Mouse (Mus musculus): ENCODE data around the gene Grik4. TPM values are rescaled to one million over a fixed set of nuclear protein-coding genes. Genes with fewer than 3 reads are reported as not detected.
A peak's percentile ranks its signal among the peaks of the same experiment; 100 is the strongest.

Gene Grik4
- polyA plus RNA-seq, 1 experiment from 2014 or later = 2.2 TPM

DNA sequence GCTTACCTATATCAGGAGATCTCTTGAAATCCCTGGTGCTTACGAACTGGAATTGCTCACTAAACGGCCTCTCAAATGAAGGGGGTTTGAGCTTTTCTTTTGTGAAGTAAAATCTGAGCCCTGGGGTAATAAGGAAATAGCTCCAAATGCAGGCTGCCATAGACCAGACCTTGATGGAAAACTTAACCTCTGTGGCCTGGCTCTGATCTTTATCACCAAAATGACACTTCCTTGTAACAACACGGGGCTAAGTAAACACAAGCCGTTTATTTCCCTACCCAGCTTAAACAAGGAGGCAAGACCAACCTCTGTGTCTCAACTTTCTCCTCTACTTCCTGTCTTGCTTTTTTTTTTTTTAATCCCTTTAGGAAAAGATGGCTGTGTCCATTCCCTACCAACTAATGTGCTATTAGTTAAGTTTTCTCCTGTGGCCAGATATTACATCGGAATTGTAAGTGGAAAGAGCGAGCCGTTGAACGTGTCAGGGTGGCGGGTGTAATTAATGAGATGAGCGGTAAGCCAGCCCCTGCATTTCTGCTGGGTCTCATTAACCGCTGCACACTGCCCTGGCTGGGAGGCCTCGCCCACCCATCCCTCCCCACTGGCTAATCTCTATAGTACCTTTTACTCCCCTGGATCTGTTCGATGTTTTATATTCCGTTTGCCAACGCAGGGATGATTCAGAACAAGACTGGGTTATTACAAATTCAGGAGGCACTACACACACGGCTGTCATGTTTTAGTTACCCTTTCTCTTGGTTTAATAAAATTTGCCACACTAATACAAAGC lies 47.7 kb downstream of the Grik4 start:
- peaks cover 36% of the 10 kb centered on the region for H3K27me3 ChIP-seq (replicated peaks; ENCODE audit: control insufficient read depth, insufficient read depth, low read length)
- H3K9me3 ChIP-seq (ENCODE audit: control insufficient read depth, low read length) = no peaks in the 10 kb centered on the region
- no peak for DNase-seq (ENCODE audit: low spot score)
- no peaks in the 10 kb centered on the region for H3K36me3 ChIP-seq (ENCODE audit: control insufficient read depth, insufficient read depth, low read length)
- ATAC-seq (replicated peaks; ENCODE audit: low FRiP score) = no peak
- WGBS = 9% methylated on average over 16 of the region's 16 CpGs
- H3K4me1 ChIP-seq (replicated peaks; ENCODE audit: control insufficient read depth, insufficient read depth, low read length) = no peaks in the 10 kb centered on the region; the same call in none of the 2 replicates
- H3K4me3 ChIP-seq (ENCODE audit: low read depth, low read length) = no peak overlapping the region; the same call in 1 of the 2 replicates
- no peak overlapping the region for H3K9ac ChIP-seq (ENCODE audit: low read depth, low read length)
- peak overlapping the region; percentile 72 for H3K4me2 ChIP-seq
- no peak overlapping the region for H3K27ac ChIP-seq (ENCODE audit: low read depth, low read length)

DNA sequence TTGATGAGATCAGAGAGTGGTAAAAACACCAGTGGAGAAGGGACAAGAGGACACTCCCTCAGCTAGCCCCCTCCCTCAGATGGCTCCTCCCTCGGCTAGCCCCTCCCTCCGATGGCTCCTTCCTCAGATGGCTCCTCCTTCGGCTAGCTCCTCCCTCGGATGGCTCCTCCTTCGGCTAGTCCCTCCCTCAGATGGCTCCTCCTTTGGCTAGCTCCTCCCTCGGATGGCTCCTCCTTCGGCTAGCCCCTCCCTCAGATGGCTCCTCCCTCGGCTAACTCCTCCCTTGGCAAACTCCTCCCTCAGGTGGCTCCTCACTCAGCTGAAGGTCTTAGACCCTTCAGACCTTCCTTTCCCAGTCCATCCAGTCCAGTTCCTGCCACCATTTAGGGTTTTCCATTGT lies 51.5 kb downstream of the Grik4 start:
- no peaks in the 10 kb centered on the region for H3K36me3 ChIP-seq (ENCODE audit: control insufficient read depth, insufficient read depth, low read length)
- H3K9me3 ChIP-seq (ENCODE audit: control insufficient read depth, low read length) = no peaks in the 10 kb centered on the region
- no peak for DNase-seq (ENCODE audit: low spot score)
- no peaks in the 10 kb centered on the region; the same call in 1 of the 2 replicates for H3K4me1 ChIP-seq (replicated peaks; ENCODE audit: control insufficient read depth, insufficient read depth, low read length)
- H3K4me2 ChIP-seq = no peak overlapping the region
- peaks cover 20% of the 10 kb centered on the region for H3K27me3 ChIP-seq (replicated peaks; ENCODE audit: control insufficient read depth, insufficient read depth, low read length)
- WGBS = 72% methylated on average over 8 of the region's 8 CpGs
- H3K27ac ChIP-seq (ENCODE audit: low read depth, low read length) = no peak overlapping the region
- no peak overlapping the region for H3K4me3 ChIP-seq (ENCODE audit: low read depth, low read length)
- ATAC-seq (replicated peaks; ENCODE audit: low FRiP score) = no peak
- no peak overlapping the region for H3K9ac ChIP-seq (ENCODE audit: low read depth, low read length)

DNA sequence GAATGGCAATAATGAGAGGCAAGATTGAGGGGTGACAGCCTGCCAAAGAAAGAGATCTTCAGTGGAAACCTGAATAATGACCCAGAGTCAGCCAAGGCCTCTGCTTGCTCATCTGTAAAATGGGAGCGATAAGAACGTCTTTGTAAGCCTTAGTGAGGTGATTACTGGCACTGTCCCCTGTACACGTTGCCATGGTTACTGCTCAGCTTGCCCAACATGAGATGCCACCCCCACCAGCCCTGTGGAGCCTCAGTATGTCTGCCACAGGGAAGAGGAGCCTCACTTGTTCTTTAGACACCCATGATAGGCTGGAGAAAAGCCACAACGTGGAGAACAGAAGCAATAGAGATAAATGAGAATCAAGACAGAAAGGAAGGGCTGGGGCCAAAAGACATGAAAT lies 56.4 kb downstream of the Grik4 start:
- DNase-seq (ENCODE audit: low spot score) (no peak), ATAC-seq (replicated peaks; ENCODE audit: low FRiP score) (no peak)
- Histone ChIP-seq H3K9ac (ENCODE audit: low read depth, low read length) (no peak overlapping the region), H3K9me3 (ENCODE audit: control insufficient read depth, low read length) (no peaks in the 10 kb centered on the region), H3K27ac (ENCODE audit: low read depth, low read length) (no peak overlapping the region), H3K27me3 (replicated peaks; ENCODE audit: control insufficient read depth, insufficient read depth, low read length) (no peaks in the 10 kb centered on the region), H3K4me1 (replicated peaks; ENCODE audit: control insufficient read depth, insufficient read depth, low read length) (peaks cover 3% of the 10 kb centered on the region; the same call in 1 of the 2 replicates), H3K36me3 (ENCODE audit: control insufficient read depth, insufficient read depth, low read length) (no peaks in the 10 kb centered on the region), H3K4me2 (no peak overlapping the region), H3K4me3 (ENCODE audit: low read depth, low read length) (no peak overlapping the region)
- WGBS = 73% methylated on average over 4 of the region's 4 CpGs

DNA sequence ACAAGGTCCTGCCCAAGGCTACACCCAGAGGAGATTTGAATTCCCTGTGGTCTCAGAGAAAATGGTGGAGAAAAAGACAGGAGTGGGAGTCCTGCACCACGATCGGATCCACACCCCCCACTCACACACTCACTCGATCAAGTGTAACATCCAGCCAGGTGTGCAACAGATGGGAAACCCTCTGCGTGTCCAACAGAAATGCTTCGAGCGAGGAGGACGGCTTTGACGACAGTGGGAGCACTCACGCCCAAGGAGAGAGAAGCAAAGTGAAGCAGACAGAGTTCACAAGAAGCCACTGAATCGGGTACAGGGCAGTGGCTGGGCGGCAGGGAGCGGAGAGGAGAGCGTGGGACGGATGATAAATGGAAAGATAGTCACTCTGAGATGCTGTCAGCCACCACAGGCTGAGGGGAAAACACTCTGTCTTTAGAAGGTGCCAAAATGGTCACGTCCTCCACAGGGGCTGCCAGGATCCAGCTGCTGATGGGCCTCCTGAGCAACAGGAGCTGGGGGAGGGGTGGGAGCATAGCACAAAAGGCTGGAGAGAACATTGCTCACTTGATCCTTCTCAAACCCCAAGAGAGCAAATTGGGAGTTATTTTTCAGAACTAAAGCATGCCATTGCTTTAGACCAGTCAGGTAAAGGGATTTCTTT lies 58.1 kb downstream of the Grik4 start:
- H3K9ac ChIP-seq (ENCODE audit: low read depth, low read length) = no peak overlapping the region
- no peak overlapping the region for H3K27ac ChIP-seq (ENCODE audit: low read depth, low read length)
- ATAC-seq (replicated peaks; ENCODE audit: low FRiP score) = no peak
- H3K4me1 ChIP-seq (replicated peaks; ENCODE audit: control insufficient read depth, insufficient read depth, low read length) = peaks cover 3% of the 10 kb centered on the region; the same call in 1 of the 2 replicates
- no peak overlapping the region for H3K4me2 ChIP-seq
- no peaks in the 10 kb centered on the region for H3K9me3 ChIP-seq (ENCODE audit: control insufficient read depth, low read length)
- no peaks in the 10 kb centered on the region for H3K36me3 ChIP-seq (ENCODE audit: control insufficient read depth, insufficient read depth, low read length)
- H3K4me3 ChIP-seq (ENCODE audit: low read depth, low read length) = no peak overlapping the region
- H3K27me3 ChIP-seq (replicated peaks; ENCODE audit: control insufficient read depth, insufficient read depth, low read length) = no peaks in the 10 kb centered on the region
- DNase-seq (ENCODE audit: low spot score) = no peak
- WGBS = 40% methylated on average over 15 of the region's 15 CpGs

DNA sequence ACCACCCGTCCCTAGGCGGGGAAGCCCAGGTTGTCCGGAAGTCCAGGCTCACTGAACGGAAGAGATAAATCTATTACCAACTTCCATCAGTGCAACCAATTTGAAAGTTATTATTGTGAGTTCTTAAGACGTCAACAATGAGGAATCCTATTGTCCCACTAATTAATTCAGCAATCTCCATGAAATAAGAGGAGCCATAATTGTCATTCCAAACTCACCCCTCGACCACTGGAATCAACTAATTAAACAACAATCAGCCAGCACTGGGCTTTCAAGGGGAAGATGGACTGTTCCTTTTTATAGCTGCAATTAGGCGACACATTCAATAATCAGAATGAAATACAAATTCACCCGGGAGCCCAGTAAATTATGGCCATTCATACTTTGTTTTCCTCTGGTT lies 58.7 kb downstream of the Grik4 start:
- no peaks in the 10 kb centered on the region for H3K36me3 ChIP-seq (ENCODE audit: control insufficient read depth, insufficient read depth, low read length)
- no peaks in the 10 kb centered on the region for H3K9me3 ChIP-seq (ENCODE audit: control insufficient read depth, low read length)
- WGBS = 64% methylated on average over 8 of the region's 8 CpGs
- no peak overlapping the region for H3K4me2 ChIP-seq
- H3K4me3 ChIP-seq (ENCODE audit: low read depth, low read length) = no peak overlapping the region
- no peak overlapping the region for H3K9ac ChIP-seq (ENCODE audit: low read depth, low read length)
- ATAC-seq (replicated peaks; ENCODE audit: low FRiP score) (no peak), DNase-seq (ENCODE audit: low spot score) (no peak)
- H3K27me3 ChIP-seq (replicated peaks; ENCODE audit: control insufficient read depth, insufficient read depth, low read length) = no peaks in the 10 kb centered on the region
- no peak overlapping the region for H3K27ac ChIP-seq (ENCODE audit: low read depth, low read length)
- peaks cover 3% of the 10 kb centered on the region; the same call in 1 of the 2 replicates for H3K4me1 ChIP-seq (replicated peaks; ENCODE audit: control insufficient read depth, insufficient read depth, low read length)

DNA sequence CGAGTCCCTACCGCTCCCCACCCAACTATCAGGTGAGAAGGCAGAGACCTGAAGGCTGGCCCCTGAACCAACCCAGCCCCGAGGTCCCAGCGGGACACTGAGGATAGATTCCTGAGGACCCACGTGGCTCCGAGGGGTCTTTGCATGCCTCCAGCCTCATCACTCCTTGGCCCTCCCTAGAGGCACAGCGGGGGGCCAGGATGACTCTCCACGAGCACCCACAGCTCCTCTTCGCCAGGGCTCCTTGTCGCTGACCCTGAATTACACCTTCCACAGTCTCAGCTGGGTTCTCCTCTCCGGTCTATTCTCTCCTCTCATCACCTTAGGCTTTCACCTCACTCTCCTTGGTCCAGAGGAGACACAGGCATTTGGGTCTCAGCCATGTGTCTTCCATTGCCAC lies 59.2 kb downstream of the Grik4 start:
- Histone ChIP-seq H3K4me3 (ENCODE audit: low read depth, low read length) (no peak overlapping the region), H3K27ac (ENCODE audit: low read depth, low read length) (no peak overlapping the region), H3K36me3 (ENCODE audit: control insufficient read depth, insufficient read depth, low read length) (no peaks in the 10 kb centered on the region), H3K4me2 (no peak overlapping the region), H3K27me3 (replicated peaks; ENCODE audit: control insufficient read depth, insufficient read depth, low read length) (no peaks in the 10 kb centered on the region), H3K9me3 (ENCODE audit: control insufficient read depth, low read length) (no peaks in the 10 kb centered on the region), H3K9ac (ENCODE audit: low read depth, low read length) (no peak overlapping the region), H3K4me1 (replicated peaks; ENCODE audit: control insufficient read depth, insufficient read depth, low read length) (peaks cover 3% of the 10 kb centered on the region; the same call in 1 of the 2 replicates)
- no peak for ATAC-seq (replicated peaks; ENCODE audit: low FRiP score)
- no peak for DNase-seq (ENCODE audit: low spot score)
- WGBS = 48% methylated on average over 11 of the region's 11 CpGs

DNA sequence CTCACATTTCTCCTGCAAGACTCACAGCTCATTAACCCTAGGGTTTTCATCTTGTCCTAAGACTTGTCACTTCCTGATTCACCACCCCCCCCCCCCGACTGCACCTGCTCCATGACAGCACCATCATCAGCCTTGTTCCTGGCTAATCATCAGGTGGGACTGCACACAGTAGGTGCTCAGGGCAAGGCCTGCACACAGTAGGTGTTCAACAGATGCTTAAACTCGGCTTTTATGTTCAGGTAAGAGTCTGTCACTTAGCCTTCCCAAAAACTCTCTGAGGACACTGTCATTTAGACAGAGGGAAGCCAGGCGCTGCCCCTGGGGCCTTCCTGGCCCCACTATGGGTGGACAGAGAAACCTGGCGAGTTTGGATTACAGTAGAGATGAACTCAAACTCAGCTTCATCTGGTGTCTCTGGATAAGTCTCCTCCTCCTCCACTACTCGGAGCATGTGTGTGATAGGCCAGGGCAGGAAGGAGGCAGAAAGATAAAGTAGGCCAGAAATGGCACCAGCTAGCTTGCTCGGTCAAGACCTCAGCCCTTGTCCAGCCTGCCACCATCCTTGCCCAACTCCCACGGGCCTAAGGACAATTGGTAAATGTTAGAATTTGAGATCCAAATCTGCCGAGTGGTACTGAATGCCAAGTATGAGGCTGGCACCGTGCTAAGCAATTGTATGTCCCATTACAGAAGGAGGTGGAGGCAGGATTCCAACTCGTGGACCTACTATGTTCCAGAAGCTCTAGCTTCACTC lies 61.1 kb downstream of the Grik4 start:
- Histone ChIP-seq H3K4me2 (no peak overlapping the region), H3K9ac (ENCODE audit: low read depth, low read length) (no peak overlapping the region), H3K4me1 (replicated peaks; ENCODE audit: control insufficient read depth, insufficient read depth, low read length) (peaks cover 3% of the 10 kb centered on the region; the same call in 1 of the 2 replicates), H3K36me3 (ENCODE audit: control insufficient read depth, insufficient read depth, low read length) (no peaks in the 10 kb centered on the region), H3K27me3 (replicated peaks; ENCODE audit: control insufficient read depth, insufficient read depth, low read length) (peaks cover 5% of the 10 kb centered on the region; the same call in 1 of the 2 replicates), H3K9me3 (ENCODE audit: control insufficient read depth, low read length) (no peaks in the 10 kb centered on the region), H3K27ac (ENCODE audit: low read depth, low read length) (no peak overlapping the region), H3K4me3 (ENCODE audit: low read depth, low read length) (no peak overlapping the region)
- ATAC-seq (replicated peaks; ENCODE audit: low FRiP score) = no peak
- no peak for DNase-seq (ENCODE audit: low spot score)
- 61% methylated on average over 10 of the region's 10 CpGs for WGBS

DNA sequence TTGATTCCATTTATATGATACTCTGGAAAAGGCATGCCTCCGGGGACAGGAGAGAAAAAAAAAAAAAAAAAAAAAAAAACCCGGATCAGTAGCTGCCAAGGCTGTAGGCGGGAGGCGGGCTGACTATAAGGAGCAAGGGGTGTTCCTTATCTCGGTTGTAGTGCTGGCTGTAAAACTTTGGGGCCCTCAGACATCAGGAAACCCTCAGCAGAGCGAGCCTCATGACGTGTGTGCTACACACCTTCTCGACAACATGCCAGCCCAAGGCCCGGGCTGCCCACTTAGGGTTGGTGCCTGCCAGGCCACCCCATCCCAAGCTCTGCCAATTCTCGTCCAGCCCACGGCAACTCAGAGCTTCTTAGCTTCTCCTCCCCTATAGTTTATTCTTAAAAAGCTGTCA lies 62.0 kb downstream of the Grik4 start:
- H3K27me3 ChIP-seq (replicated peaks; ENCODE audit: control insufficient read depth, insufficient read depth, low read length) = peaks cover 5% of the 10 kb centered on the region; the same call in 1 of the 2 replicates
- peaks cover 3% of the 10 kb centered on the region; the same call in 1 of the 2 replicates for H3K4me1 ChIP-seq (replicated peaks; ENCODE audit: control insufficient read depth, insufficient read depth, low read length)
- H3K9ac ChIP-seq (ENCODE audit: low read depth, low read length) = no peak overlapping the region
- no peak for DNase-seq (ENCODE audit: low spot score)
- WGBS = 22% methylated on average over 11 of the region's 11 CpGs
- H3K9me3 ChIP-seq (ENCODE audit: control insufficient read depth, low read length) = no peaks in the 10 kb centered on the region
- no peaks in the 10 kb centered on the region for H3K36me3 ChIP-seq (ENCODE audit: control insufficient read depth, insufficient read depth, low read length)
- H3K27ac ChIP-seq (ENCODE audit: low read depth, low read length) = no peak overlapping the region
- no peak overlapping the region for H3K4me2 ChIP-seq
- H3K4me3 ChIP-seq (ENCODE audit: low read depth, low read length) = no peak overlapping the region
- no peak for ATAC-seq (replicated peaks; ENCODE audit: low FRiP score)
